Mouse (Mus musculus) embryonic facial prominence, embryonic 11.5 days (tissue): ENCODE results near the gene Cela3a. TPM values are rescaled to one million over a fixed set of nuclear protein-coding genes. Genes with fewer than 3 reads are reported as not detected.
A peak's percentile ranks its signal among the peaks of the same experiment; 100 is the strongest.

Experiments used
- ATAC-seq: fragments of 200-750 bp; cut with Nextera tagmentation; replicated peaks from 2 replicates; pipeline ENCODE4 v1.8.0; 2017; ENCODE audit warnings: low read depth; ENCODE audit not compliant: insufficient number of reproducible peaks, low FRiP score, low TSS enrichment
- DNase-seq: peaks from one replicate; pipeline ENCODE4 v3.0.0-alpha.2; 2015; ENCODE audit warnings: low spot score
- H3K27ac ChIP-seq: fragments of 300-500 bp; sonication (generic); replicated peaks from 2 replicates; pipeline ENCODE4 v1.5.1; 2014; ENCODE audit warnings: mild to moderate bottlenecking, low read depth, low read length, control low read depth
- H3K27me3 ChIP-seq: fragments of 300-500 bp; sonication (generic); 2 replicates; pipeline ENCODE4 v1.6.1; 2014; ENCODE audit warnings: mild to moderate bottlenecking, low read length, moderate library complexity, mixed read lengths; ENCODE audit not compliant: control insufficient read depth, insufficient read depth
- H3K36me3 ChIP-seq: fragments of 300-500 bp; sonication (generic); replicated peaks from 2 replicates; pipeline ENCODE4 v1.6.1; 2014; ENCODE audit warnings: low read depth, mild to moderate bottlenecking, low read length, moderate library complexity, mixed read lengths; ENCODE audit not compliant: control insufficient read depth, insufficient read depth
- H3K4me1 ChIP-seq: fragments of 300-500 bp; sonication (generic); 2 replicates; pipeline ENCODE4 v1.6.1; 2014; ENCODE audit warnings: low read length, mixed read lengths; ENCODE audit not compliant: control insufficient read depth, insufficient read depth
- H3K4me2 ChIP-seq: fragments of 300-500 bp; sonication (generic); 2 replicates; pipeline ENCODE4 v1.6.1; 2014; ENCODE audit warnings: low read depth, mild to moderate bottlenecking, control low read depth, low read length, moderate library complexity
- H3K4me3 ChIP-seq: fragments of 300-500 bp; sonication (generic); 2 replicates; pipeline ENCODE4 v1.5.1; 2014; ENCODE audit warnings: low read depth, low read length, control low read depth
- H3K9ac ChIP-seq: fragments of 300-500 bp; sonication (generic); replicated peaks from 2 replicates; pipeline ENCODE4 v1.6.1; 2014; ENCODE audit warnings: mild to moderate bottlenecking, control low read depth, low read length
- H3K9me3 ChIP-seq: fragments of 300-500 bp; sonication (generic); replicated peaks from 2 replicates; pipeline ENCODE4 v1.6.1; 2016; ENCODE audit warnings: mild to moderate bottlenecking, low read length, inconsistent platforms, mixed read lengths; ENCODE audit not compliant: control insufficient read depth
- WGBS: fragments of 180-500 bp; shearing (Covaris S2); extraction: QIAGEN DNeasy Blood & Tissue Kit; methylation state at CpG from one replicate; pipeline ENCODE4 v1.1.7; 2014; 5-methylcytosine and 5-hydroxymethylcytosine counted together
- polyA plus RNA-seq: library from polyadenylated mRNA; unstranded; fragments of >200 nt; fragmentation: Nextera tagmentation; extraction: Ambion mirVana; gene quantifications from 2 replicates; pipeline ENCODE4 v1.2.1, GENCODE M21; 2014

Gene Cela3a
- polyA plus RNA-seq, 1 experiment from 2014 or later = not detected

GRCm38 (mm10) chr4:137405571-137405970 is 4.0 kb downstream of the Cela3a start:
- H3K4me3 ChIP-seq = no peak overlapping the region
- H3K4me1 ChIP-seq = no peaks in the 10 kb centered on the region
- no peaks in the 10 kb centered on the region for H3K9me3 ChIP-seq
- H3K9ac ChIP-seq = no peak overlapping the region
- DNase-seq = no peak
- H3K27ac ChIP-seq = no peak overlapping the region
- WGBS = 91% methylated on average over 3 of the region's 3 CpGs
- no peaks in the 10 kb centered on the region for H3K36me3 ChIP-seq
- H3K27me3 ChIP-seq = no peaks in the 10 kb centered on the region
- H3K4me2 ChIP-seq = no peak overlapping the region
- no peak for ATAC-seq

DNA sequence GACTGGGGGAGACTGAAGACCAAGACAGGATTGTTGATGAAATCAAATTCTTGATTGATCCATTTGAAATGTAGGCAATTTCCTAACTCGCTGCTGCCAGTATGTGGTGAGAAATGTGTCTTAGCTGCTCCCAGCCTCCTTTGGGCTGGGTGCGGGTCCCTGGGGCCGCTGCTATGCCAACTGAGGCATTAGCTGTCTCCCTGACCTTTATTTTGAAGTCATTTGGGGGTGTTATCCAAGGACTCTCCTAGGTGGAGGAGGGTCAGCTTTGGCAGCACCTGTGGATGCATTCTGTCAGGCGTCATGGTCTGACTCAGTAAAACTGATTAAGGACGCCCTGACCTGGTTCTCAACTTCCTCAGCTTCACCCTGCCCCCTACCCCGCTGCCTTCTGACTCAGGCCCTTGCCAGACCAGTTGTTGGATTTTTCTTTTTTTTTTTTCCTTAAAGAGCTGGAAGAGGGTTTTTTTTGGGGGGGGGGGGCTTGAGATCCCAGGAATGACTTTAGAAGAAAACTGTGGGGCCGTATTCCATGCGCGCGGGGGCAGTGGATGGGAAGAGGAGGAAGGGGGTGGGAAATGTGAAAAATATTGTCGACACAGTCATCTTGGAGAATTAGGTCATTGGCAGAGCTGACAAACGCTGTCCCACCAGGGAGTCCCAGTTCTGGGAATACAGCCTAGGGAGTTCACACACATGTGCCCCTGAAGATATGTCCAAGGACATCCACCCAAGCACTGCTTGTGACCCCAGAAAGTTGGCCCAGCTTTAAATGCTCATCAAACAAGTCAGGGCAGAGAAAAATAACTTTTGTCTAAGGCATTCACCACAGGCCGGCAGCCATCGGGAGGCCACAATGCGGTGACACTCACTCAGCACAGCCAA is 12.7 kb downstream of the Cela3a start:
- 80% methylated on average over 15 of the region's 15 CpGs for WGBS
- Histone ChIP-seq H3K27me3 (no peaks in the 10 kb centered on the region), H3K4me3 (no peak overlapping the region), H3K4me1 (no peaks in the 10 kb centered on the region), H3K9ac (no peak overlapping the region), H3K4me2 (no peak overlapping the region), H3K27ac (no peak overlapping the region), H3K36me3 (no peaks in the 10 kb centered on the region), H3K9me3 (no peaks in the 10 kb centered on the region)
- no peak for ATAC-seq
- DNase-seq = no peak

GRCm38 (mm10) chr4:137393378-137394135 is 16.0 kb downstream of the Cela3a start:
- H3K4me1 ChIP-seq = no peaks in the 10 kb centered on the region
- H3K9ac ChIP-seq = no peak overlapping the region
- H3K27me3 ChIP-seq = no peaks in the 10 kb centered on the region
- WGBS = 72% methylated on average over 9 of the region's 9 CpGs
- H3K27ac ChIP-seq = no peak overlapping the region
- H3K9me3 ChIP-seq = no peaks in the 10 kb centered on the region
- DNase-seq (no peak), ATAC-seq (no peak)
- no peak overlapping the region for H3K4me2 ChIP-seq
- H3K36me3 ChIP-seq = no peaks in the 10 kb centered on the region
- no peak overlapping the region for H3K4me3 ChIP-seq

- Histone ChIP-seq H3K27me3 (no peaks in the 10 kb centered on the region), H3K27ac (no peak overlapping the region), H3K4me1 (no peaks in the 10 kb centered on the region), H3K9ac (no peak overlapping the region), H3K4me3 (no peak overlapping the region), H3K4me2 (no peak overlapping the region), H3K36me3 (no peaks in the 10 kb centered on the region), H3K9me3 (no peaks in the 10 kb centered on the region)
- DNase-seq = no peak
- ATAC-seq = no peak
- WGBS = 87% methylated on average over 9 of the region's 9 CpGs
Observed at GRCm38 (mm10) chr4:137392874-137393273, 16.7 kb downstream of the Cela3a start.

DNA sequence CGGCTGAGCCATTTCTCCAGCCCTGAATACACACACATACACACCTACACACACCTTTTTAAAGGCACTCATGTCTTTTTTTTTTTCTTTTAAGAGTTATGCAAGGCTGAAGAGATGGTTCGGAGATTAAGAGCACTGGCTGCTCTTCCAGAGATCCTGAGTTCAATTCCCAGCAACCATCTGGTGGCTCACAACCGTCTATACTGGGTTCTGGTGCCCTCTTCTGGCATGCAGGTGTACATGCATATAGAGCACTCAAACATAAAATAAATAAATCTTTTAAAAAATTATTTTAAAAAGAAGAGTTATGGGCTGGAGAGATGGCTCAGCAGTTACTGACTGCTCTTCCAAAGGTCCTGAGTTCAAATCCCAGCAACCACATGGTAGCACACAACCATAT is 18.3 kb downstream of the Cela3a start:
- 89% methylated on average over 3 of the region's 3 CpGs for WGBS
- H3K9me3 ChIP-seq = no peaks in the 10 kb centered on the region
- H3K4me3 ChIP-seq = no peak overlapping the region
- H3K36me3 ChIP-seq = no peaks in the 10 kb centered on the region
- H3K9ac ChIP-seq = no peak overlapping the region
- no peak for DNase-seq
- no peaks in the 10 kb centered on the region for H3K4me1 ChIP-seq
- no peaks in the 10 kb centered on the region for H3K27me3 ChIP-seq
- no peak for ATAC-seq
- H3K27ac ChIP-seq = no peak overlapping the region
- no peak overlapping the region for H3K4me2 ChIP-seq

- no peaks in the 10 kb centered on the region for H3K27me3 ChIP-seq
- no peaks in the 10 kb centered on the region for H3K9me3 ChIP-seq
- no peak overlapping the region for H3K27ac ChIP-seq
- no peak for ATAC-seq
- no peak overlapping the region for H3K4me2 ChIP-seq
- H3K4me3 ChIP-seq = no peak overlapping the region
- DNase-seq = no peak
- 95% methylated on average over 4 of the region's 4 CpGs for WGBS
- no peak overlapping the region for H3K9ac ChIP-seq
- H3K4me1 ChIP-seq = no peaks in the 10 kb centered on the region
- H3K36me3 ChIP-seq = no peaks in the 10 kb centered on the region
Observed at GRCm38 (mm10) chr4:137390196-137390595, 19.4 kb downstream of the Cela3a start.

DNA sequence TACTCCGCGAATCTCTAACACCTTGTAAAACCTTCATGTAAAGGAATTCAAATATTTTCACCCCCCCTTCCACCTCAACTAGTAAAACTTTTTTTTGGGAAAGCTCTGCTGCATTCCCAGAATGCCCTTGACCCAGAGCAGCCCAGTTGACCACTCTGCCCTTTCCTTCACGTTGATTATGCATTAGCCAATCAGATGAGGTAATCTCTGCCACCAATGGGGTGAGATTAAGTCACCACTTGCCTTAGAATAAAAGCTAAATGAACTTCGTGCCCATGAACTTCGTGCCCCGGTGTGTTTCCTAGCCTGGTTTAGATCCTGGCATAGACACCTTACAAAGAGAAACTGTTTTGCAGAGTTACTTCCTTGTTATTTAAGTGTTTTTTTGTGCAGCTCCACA is 20.6 kb downstream of the Cela3a start:
- ATAC-seq (no peak), DNase-seq (no peak)
- 49% methylated on average over 6 of the region's 6 CpGs for WGBS
- peak overlapping the region; percentile 76 for H3K4me3 ChIP-seq
- no peaks in the 10 kb centered on the region for H3K9me3 ChIP-seq
- peak overlapping the region; percentile 84 for H3K9ac ChIP-seq
- no peaks in the 10 kb centered on the region for H3K36me3 ChIP-seq
- peak overlapping the region; percentile 56 for H3K4me2 ChIP-seq
- H3K4me1 ChIP-seq = no peaks in the 10 kb centered on the region
- no peak overlapping the region for H3K27ac ChIP-seq
- no peaks in the 10 kb centered on the region for H3K27me3 ChIP-seq
